Mouse (Mus musculus) neural tube, embryonic 15.5 days (tissue): ENCODE data around the gene Olfr137. TPM values are rescaled to one million over a fixed set of nuclear protein-coding genes. Genes with fewer than 3 reads are reported as not detected.

Experiments used
- ATAC-seq: fragments of 200-750 bp; cut with Nextera tagmentation; 2 replicates; pipeline ENCODE4 v1.8.0; 2017; ENCODE audit warnings: mild to moderate bottlenecking, moderate TSS enrichment, moderate library complexity; ENCODE audit not compliant: low FRiP score
- H3K27ac ChIP-seq: fragments of 300-500 bp; sonication (generic); replicated peaks from 2 replicates; pipeline ENCODE4 v1.5.1; 2015; ENCODE audit warnings: mild to moderate bottlenecking, inconsistent platforms
- H3K27me3 ChIP-seq: fragments of 300-500 bp; sonication (generic); replicated peaks from 2 replicates; pipeline ENCODE4 v1.6.1; 2015; ENCODE audit warnings: inconsistent platforms
- H3K36me3 ChIP-seq: fragments of 300-500 bp; sonication (generic); 2 replicates; pipeline ENCODE4 v1.6.1; 2015; ENCODE audit warnings: inconsistent platforms
- H3K4me1 ChIP-seq: fragments of 300-500 bp; sonication (generic); 2 replicates; pipeline ENCODE4 v1.6.1; 2015; ENCODE audit warnings: inconsistent platforms
- H3K4me2 ChIP-seq: fragments of 300-500 bp; sonication (generic); 2 replicates; pipeline ENCODE4 v1.6.1; 2015; ENCODE audit warnings: inconsistent platforms, mild to moderate bottlenecking, moderate library complexity
- H3K4me3 ChIP-seq: fragments of 300-500 bp; sonication (generic); replicated peaks from 2 replicates; pipeline ENCODE4 v1.5.1; 2015; ENCODE audit warnings: mild to moderate bottlenecking, inconsistent platforms
- H3K9ac ChIP-seq: fragments of 300-500 bp; sonication (generic); replicated peaks from 2 replicates; pipeline ENCODE4 v1.6.1; 2015; ENCODE audit warnings: mild to moderate bottlenecking, inconsistent platforms
- H3K9me3 ChIP-seq: fragments of 300-500 bp; sonication (generic); replicated peaks from 2 replicates; pipeline ENCODE4 v1.6.1; 2016; ENCODE audit warnings: inconsistent platforms
- WGBS: fragments of 180-500 bp; shearing (Covaris S2); methylation state at CpG from one replicate; pipeline ENCODE4 v1.1.7; 2015; ENCODE audit warnings: mixed read lengths; 5-methylcytosine and 5-hydroxymethylcytosine counted together
- polyA plus RNA-seq: library from polyadenylated mRNA; unstranded; fragments of >200 nt; fragmentation: Nextera tagmentation; extraction: Ambion mirVana; gene quantifications from 2 replicates; pipeline ENCODE4 v1.2.1, GENCODE M21; 2015

Olfr137 gene
- polyA plus RNA-seq: not detected in 2 replicates

DNA sequence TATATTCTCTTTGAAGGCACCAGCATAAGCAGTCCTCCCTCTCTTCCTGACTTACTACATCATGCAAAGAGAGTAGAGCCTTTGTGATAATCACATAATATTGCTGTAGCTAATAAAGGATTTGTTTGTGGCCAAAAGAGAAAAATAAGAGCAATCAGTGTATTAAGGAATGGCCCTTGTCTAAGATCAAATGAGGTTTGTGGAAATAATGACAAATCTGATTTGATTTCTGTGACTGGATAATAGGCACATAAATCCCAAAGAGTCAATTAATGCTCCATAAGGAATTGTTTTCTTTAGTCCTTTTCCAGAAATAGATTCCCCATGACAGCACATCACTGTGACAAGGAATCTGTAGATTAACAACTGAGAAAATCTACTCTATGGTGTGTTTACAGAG is at the start of gene Olfr137:
TSS of gene Olfr137 (minus strand) at position 101 of the 400 bp plus-strand sequence.
- no peak within 1 kb of the TSS for H3K4me3 ChIP-seq
- 0 out of 2 replicates have a peak, but pooled peaks cover 3% of the 10 kb centered on the region for H3K9me3 ChIP-seq
- no peak within 1 kb of the TSS for H3K9ac ChIP-seq
- H3K4me2 ChIP-seq: no peak within 1 kb of the TSS
- H3K27me3 ChIP-seq: no peaks in the 10 kb centered on the region
- no peaks in the 10 kb centered on the region for H3K4me1 ChIP-seq
- no peak within 1 kb of the TSS for H3K27ac ChIP-seq
- no peaks in the 10 kb centered on the region for H3K36me3 ChIP-seq
- ATAC-seq: no peak

- H3K4me1 ChIP-seq: no peaks in the 10 kb centered on the region
- no peak for ATAC-seq
- H3K36me3 ChIP-seq: no peaks in the 10 kb centered on the region
- no peak within 1 kb of the TSS for H3K4me3 ChIP-seq
- no peaks in the 10 kb centered on the region for H3K27me3 ChIP-seq
- H3K27ac ChIP-seq: no peak within 1 kb of the TSS
- no peaks in the 10 kb centered on the region for H3K9me3 ChIP-seq
- H3K4me2 ChIP-seq: no peak within 1 kb of the TSS
- H3K9ac ChIP-seq: no peak within 1 kb of the TSS
These were observed 22.2 kb upstream of the Olfr137 start, which contains the start of gene Olfr136 for GRCm38 (mm10) chr17:38329531-38329930. TSS of gene Olfr136 (plus strand) at chr17:38329831.

DNA sequence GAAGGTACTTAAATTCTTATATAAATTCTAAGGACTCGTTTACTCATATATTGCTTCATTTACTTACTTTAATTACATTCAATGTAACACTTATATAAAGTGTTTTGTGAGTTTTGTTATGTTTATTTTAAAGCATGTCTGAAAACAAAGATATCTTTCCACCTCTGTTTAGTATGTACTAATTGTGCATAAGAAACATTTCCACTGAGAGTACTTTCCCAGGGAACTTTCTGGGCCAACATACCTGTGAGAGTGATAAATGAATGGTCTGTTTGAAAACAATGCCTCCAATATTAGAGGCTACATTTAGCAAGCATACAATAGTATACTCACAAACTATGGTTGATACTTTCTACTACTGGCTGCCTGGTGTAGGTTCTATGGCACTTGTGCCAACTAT is 46.6 kb downstream of the Olfr137 start, which contains the start of gene Olfr138:
TSS of gene Olfr138 (plus strand) at position 301 of the 400 bp plus-strand sequence.
- no peak within 1 kb of the TSS for H3K9ac ChIP-seq
- H3K36me3 ChIP-seq: no peaks in the 10 kb centered on the region
- no peaks in the 10 kb centered on the region for H3K4me1 ChIP-seq
- H3K27me3 ChIP-seq: no peaks in the 10 kb centered on the region
- H3K4me3 ChIP-seq: no peak within 1 kb of the TSS
- H3K4me2 ChIP-seq: no peak within 1 kb of the TSS
- no peak within 1 kb of the TSS for H3K27ac ChIP-seq
- 67% methylated on average over 1 of the region's 1 CpGs for WGBS
- H3K9me3 ChIP-seq: no peaks in the 10 kb centered on the region; the same call in 1 of the 2 replicates
- no peak for ATAC-seq

Other genes with a start within 250 kb of the Olfr137 start
- gene Olfr129, start 247.5 kb downstream of the Olfr137 start, polyA plus RNA-seq: not detected in 2 replicates
- not detected in 2 replicates for gene Olfr130, start 243.6 kb downstream of the Olfr137 start, polyA plus RNA-seq
- not detected in 2 replicates for gene Olfr131, start 218.9 kb downstream of the Olfr137 start, polyA plus RNA-seq
- gene Olfr132, start 173.0 kb downstream of the Olfr137 start, polyA plus RNA-seq: not detected in 2 replicates
- not detected in 2 replicates for gene Olfr133, start 162.3 kb downstream of the Olfr137 start, polyA plus RNA-seq
- gene Olfr134, start 136.2 kb downstream of the Olfr137 start, polyA plus RNA-seq: not detected in 2 replicates
- not detected in 2 replicates for gene Olfr135, start 103.2 kb downstream of the Olfr137 start, polyA plus RNA-seq
- not detected in 2 replicates for gene Olfr138, start 46.5 kb downstream of the Olfr137 start, polyA plus RNA-seq
- not detected in 2 replicates for gene Olfr136, start 22.3 kb upstream of the Olfr137 start, polyA plus RNA-seq
- not detected in 2 replicates for gene Esp36, start 112.6 kb upstream of the Olfr137 start, polyA plus RNA-seq
- gene Esp34, start 246.6 kb upstream of the Olfr137 start, polyA plus RNA-seq: not detected in 2 replicates